Mouse (Mus musculus) spleen, postnatal 14 days (tissue): ENCODE measurements around the gene Jmjd6.

Experiments
- DNase-seq, 2 experiments: peaks; one replicate each; pipeline ENCODE4 v3.0.0; 2021 to 2022; ENCODE audit warnings: low spot score in 2 of 2

Jmjd6 gene

GRCm38 (mm10) chr11:116806136-116807071, 36.8 kb downstream of the Jmjd6 start:
- DNase-seq = no peak

GRCm38 (mm10) chr11:116802709-116803108, 40.5 kb downstream of the Jmjd6 start:
- DNase-seq = no peak

- no peak for DNase-seq
These were observed 42.1 kb downstream of the Jmjd6 start for GRCm38 (mm10) chr11:116801106-116801505.

- no peak for DNase-seq
These were observed 43.9 kb downstream of the Jmjd6 start for GRCm38 (mm10) chr11:116799364-116799763.
